Comparison of ENCODE assay signal across 8 mouse cellular contexts in the genomic region with DNA sequence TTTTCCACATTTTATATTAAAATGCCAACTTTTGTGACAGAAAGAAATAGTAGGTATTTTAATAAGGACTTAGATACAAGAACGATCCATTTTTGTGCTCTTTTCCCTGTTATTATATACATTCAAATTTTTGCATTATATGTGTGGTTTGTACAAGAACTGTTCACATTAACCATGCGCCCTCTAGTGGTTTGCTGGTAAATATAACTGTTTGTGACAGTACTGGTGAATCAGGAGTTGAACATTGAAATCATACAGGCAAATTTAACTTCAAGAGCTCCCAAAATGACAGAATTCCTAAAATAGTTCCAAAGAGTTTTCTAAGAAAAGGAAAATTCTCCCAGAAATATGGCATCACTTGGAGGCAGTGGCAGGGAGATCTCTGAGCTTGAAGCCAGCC. TPM values are rescaled to one million over a fixed set of nuclear protein-coding genes. Genes with fewer than 3 reads are reported as not detected.
A peak's percentile ranks its signal among the peaks of the same experiment; 100 is the strongest.
DNase-seq lines count a peak whose midpoint lies in the region; ATAC-seq and TF ChIP-seq lines count a peak whose summit lies in the region.
"Had no signal": no experiment of that assay in that cellular context is flagged by ENCODE, and none has a peak within 500 bp of the region (broad histone marks: within the 10 kb centered on the region; RNA-seq: fewer than 3 reads in every experiment).

No protein-coding gene starts in this region.

- H3K4me1 ChIP-seq in kidney, embryonic 16.5 days (ENCODE audit: insufficient read depth, low read length), result 0 out of 2 replicates have a peak, but pooled peaks cover 2% of the 10 kb centered on the region
- H3K4me1 ChIP-seq in bone marrow, adult 2 months (ENCODE audit: control insufficient read depth, insufficient read depth, low read length), result peaks cover 1% of the 10 kb centered on the region; the same call in 1 of the 2 replicates
- H3K4me1 ChIP-seq in midbrain, embryonic 15.5 days, result peaks cover 18% of the 10 kb centered on the region

- H3K4me3 ChIP-seq in kidney, embryonic 16.5 days (ENCODE audit: low read length), result no peak overlapping the region
- H3K4me3 ChIP-seq in bone marrow, adult 2 months (replicated peaks; ENCODE audit: control insufficient read depth, low read depth, low read length), result no peak overlapping the region
- no peak overlapping the region for H3K4me3 ChIP-seq in midbrain, embryonic 15.5 days
- H3K4me3 ChIP-seq: liver, embryonic 15.5 days had no signal

- TF ChIP-seq CTCF in bone marrow, adult 2 months (IDR thresholded peaks at IDR 0.05; ENCODE audit: control insufficient read depth, insufficient read depth, low read length), result peak; percentile 33; the same call in 1 of the 2 replicates

- H3K9ac ChIP-seq in kidney, embryonic 16.5 days (replicated peaks; ENCODE audit: low read length), result no peak overlapping the region
- no peak overlapping the region for H3K9ac ChIP-seq in midbrain, embryonic 15.5 days
- H3K9ac ChIP-seq: liver, embryonic 15.5 days had no signal

- no peak for TF ChIP-seq POLR2A in bone marrow, adult 2 months (IDR thresholded peaks at IDR 0.05; ENCODE audit: borderline replicate concordance, control insufficient read depth, low read depth, low read length)

- no peaks in the 10 kb centered on the region; the same call in 1 of the 2 replicates for H3K27me3 ChIP-seq in kidney, embryonic 16.5 days (ENCODE audit: insufficient read depth, low read length)
- no peaks in the 10 kb centered on the region for H3K27me3 ChIP-seq in midbrain, embryonic 15.5 days (replicated peaks)
- H3K27me3 ChIP-seq: liver, embryonic 15.5 days had no signal

- H3K36me3 ChIP-seq in kidney, embryonic 16.5 days (ENCODE audit: insufficient read depth, low read length), result no peaks in the 10 kb centered on the region
- H3K36me3 ChIP-seq in midbrain, embryonic 15.5 days (replicated peaks), result no peaks in the 10 kb centered on the region
- H3K36me3 ChIP-seq: liver, embryonic 15.5 days had no signal

- peak; percentile 45 for DNase-seq in kidney, adult 9 months
- DNase-seq in urinary bladder, postnatal 14 days (ENCODE audit: low spot score), result peak; percentile 26
- no peak for DNase-seq in urinary bladder, postnatal 4 days (ENCODE audit: low spot score in 2 of 2)
- DNase-seq in lung, postnatal 10 days, result peak; percentile 53

- no peak for ATAC-seq in kidney, embryonic 16.5 days (ENCODE audit: low FRiP score, low TSS enrichment)
- ATAC-seq in midbrain, embryonic 15.5 days (replicated peaks), result no peak

- no peaks in the 10 kb centered on the region for H3K9me3 ChIP-seq in kidney, embryonic 16.5 days (ENCODE audit: low read length)
- no peaks in the 10 kb centered on the region for H3K9me3 ChIP-seq in midbrain, embryonic 15.5 days
- H3K9me3 ChIP-seq: liver, embryonic 15.5 days had no signal

- H3K4me2 ChIP-seq in kidney, embryonic 16.5 days (replicated peaks; ENCODE audit: low read depth, low read length), result no peak overlapping the region
- no peak overlapping the region for H3K4me2 ChIP-seq in midbrain, embryonic 15.5 days
- H3K4me2 ChIP-seq: liver, embryonic 15.5 days had no signal

- H3K27ac ChIP-seq in kidney, embryonic 16.5 days (ENCODE audit: low read length), result no peak overlapping the region
- no peak overlapping the region for H3K27ac ChIP-seq in bone marrow, adult 2 months (ENCODE audit: control insufficient read depth, insufficient read depth, low read depth, low read length, poor library complexity)
- H3K27ac ChIP-seq in midbrain, embryonic 15.5 days, result no peak overlapping the region
- H3K27ac ChIP-seq: liver, embryonic 15.5 days had no signal

- 3% methylated on average over 2 of the region's 2 CpGs for WGBS in kidney, embryonic 16.5 days
- WGBS in bone marrow, adult 2 months, result 2% methylated on average over 2 of the region's 2 CpGs
- WGBS in midbrain, embryonic 15.5 days, result 6% methylated on average over 2 of the region's 2 CpGs

RNA-seq across cellular contexts. Expression of a gene that starts 1.9 kb away (rescaled TPM):
- polyA plus RNA-seq in kidney, embryonic 16.5 days (2015; fragmentation: Nextera tagmentation; extraction: Ambion mirVana), result 2.5 and 3.0 TPM in 2 replicates
- not detected in 2 replicates for polyA plus RNA-seq in bone marrow, adult 2 months (2011; ENCODE audit: insufficient read depth, insufficient read length, low replicate concordance, missing spikeins)
- 2.1 and 2.4 TPM in 2 replicates for polyA plus RNA-seq in midbrain, embryonic 15.5 days (2015; fragmentation: Nextera tagmentation; extraction: Ambion mirVana)
- polyA plus RNA-seq: liver, embryonic 15.5 days had no signal

RNA-seq across cellular contexts. Expression of a gene that starts 2.0 kb away (rescaled TPM):
- polyA plus RNA-seq in kidney, embryonic 16.5 days (2015; fragmentation: Nextera tagmentation; extraction: Ambion mirVana), result 29.2 and 34.0 TPM in 2 replicates
- polyA plus RNA-seq in bone marrow, adult 2 months (2011; ENCODE audit: insufficient read depth, insufficient read length, low replicate concordance, missing spikeins), result 4.6 and 16.0 TPM in 2 replicates
- polyA plus RNA-seq in midbrain, embryonic 15.5 days (2015; fragmentation: Nextera tagmentation; extraction: Ambion mirVana), result 50.7 and 54.5 TPM in 2 replicates

Comparison
In these comparisons a context has a peak if more than half of its experiments do, and no peak if none do; other contexts are left out.
1. DNase-seq: peak in kidney, adult 9 months (single experiment), urinary bladder, postnatal 14 days (single experiment) and lung, postnatal 10 days (single experiment); none in urinary bladder, postnatal 4 days (0 of 2).